Mouse (Mus musculus) intestine, postnatal 0 days (tissue): ENCODE data around the gene Hist1h2bn. TPM values are rescaled to one million over a fixed set of nuclear protein-coding genes. Genes with fewer than 3 reads are reported as not detected.
"Not testable (repeated sequence)": the region's sequence is repeated elsewhere in the genome, so short reads cannot be mapped to it uniquely, and the experiment has no call there.

Experiments used
- ATAC-seq: fragments of 200-750 bp; cut with Nextera tagmentation; 2 replicates; pipeline ENCODE4 v1.8.0; 2017; ENCODE audit warnings: mild to moderate bottlenecking, moderate TSS enrichment, moderate library complexity
- H3K27ac ChIP-seq: fragments of 300-500 bp; sonication (generic); 2 replicates; pipeline ENCODE4 v1.5.1; 2014; ENCODE audit warnings: mild to moderate bottlenecking, low read depth, low read length, moderate library complexity
- H3K27me3 ChIP-seq: fragments of 300-500 bp; sonication (generic); replicated peaks from 2 replicates; pipeline ENCODE4 v1.6.1; 2014; ENCODE audit warnings: low read length, mixed read lengths; ENCODE audit not compliant: control insufficient read depth, insufficient read depth
- H3K36me3 ChIP-seq: fragments of 300-500 bp; sonication (generic); 2 replicates; pipeline ENCODE4 v1.6.1; 2014; ENCODE audit warnings: mild to moderate bottlenecking, moderate library complexity; ENCODE audit not compliant: control insufficient read depth, insufficient read depth
- H3K4me1 ChIP-seq: fragments of 300-500 bp; sonication (generic); replicated peaks from 2 replicates; pipeline ENCODE4 v1.6.1; 2014; ENCODE audit warnings: antibody characterized with exemption, low read length, mixed read lengths; ENCODE audit not compliant: control insufficient read depth, insufficient read depth
- H3K4me2 ChIP-seq: fragments of 300-500 bp; sonication (generic); replicated peaks from 2 replicates; pipeline ENCODE4 v1.6.1; 2014; ENCODE audit warnings: low read depth, mild to moderate bottlenecking, moderate library complexity
- H3K4me3 ChIP-seq: fragments of 300-500 bp; sonication (generic); 2 replicates; pipeline ENCODE4 v1.5.1; 2014; ENCODE audit warnings: low read depth, low read length
- H3K9ac ChIP-seq: fragments of 300-500 bp; sonication (generic); 2 replicates; pipeline ENCODE4 v1.6.1; 2014; ENCODE audit warnings: mild to moderate bottlenecking, low read depth, low read length
- H3K9me3 ChIP-seq: fragments of 300-500 bp; sonication (generic); 2 replicates; pipeline ENCODE4 v1.6.1; 2016; ENCODE audit warnings: mixed run types; ENCODE audit not compliant: control insufficient read depth
- CTCF ChIP-seq: sonication (generic); IDR thresholded peaks from 2 replicates; pipeline ENCODE4 v1.5.1; 2016; ENCODE audit warnings: low read depth, mild to moderate bottlenecking, control low read depth, antibody characterized with exemption, moderate library complexity
- WGBS: fragments of 180-500 bp; shearing (Covaris S2); extraction: QIAGEN DNeasy Blood & Tissue Kit; methylation state at CpG from one replicate; pipeline ENCODE4 v1.1.7; 2014; 5-methylcytosine and 5-hydroxymethylcytosine counted together
- microRNA-seq: library from miRNA; unstranded; fragments of <30 nt; microRNA quantifications from one replicate; pipeline ENCODE4, GENCODE M21; 2016
- polyA plus RNA-seq: library from polyadenylated mRNA; unstranded; fragments of >200 nt; fragmentation: Nextera tagmentation; extraction: Ambion mirVana; gene quantifications from 2 replicates; pipeline ENCODE4 v1.2.1, GENCODE M21; 2015

Gene Hist1h2bn
- polyA plus RNA-seq, 1 experiment from 2014 or later: 1.1 TPM

GRCm38 (mm10) chr13:21787760-21788593 lies 34.1 kb downstream of the Hist1h2bn start:
- H3K4me2 ChIP-seq: peak overlapping the region; percentile 61
- WGBS: 39% methylated on average over 13 of the region's 21 CpGs
- no peak for TF ChIP-seq CTCF
- 0 out of 2 replicates have a peak overlapping the region, but pooled peaks have one; percentile 1 for H3K9ac ChIP-seq
- H3K27ac ChIP-seq: no peak overlapping the region
- no peaks in the 10 kb centered on the region for H3K9me3 ChIP-seq
- no peak overlapping the region for H3K4me3 ChIP-seq
- no peaks in the 10 kb centered on the region for H3K36me3 ChIP-seq
- peaks cover 12% of the 10 kb centered on the region; the same call in 1 of the 2 replicates for H3K4me1 ChIP-seq
- no peak; the same call in 1 of the 2 replicates for ATAC-seq
- H3K27me3 ChIP-seq: no peaks in the 10 kb centered on the region

- no peak overlapping the region for H3K4me3 ChIP-seq
- H3K27ac ChIP-seq: no peak overlapping the region
- 0 out of 2 replicates have a peak, but pooled peaks cover 7% of the 10 kb centered on the region for H3K4me1 ChIP-seq
- TF ChIP-seq CTCF: no peak
- 45% methylated on average over 6 of the region's 6 CpGs for WGBS
- no peaks in the 10 kb centered on the region for H3K27me3 ChIP-seq
- H3K4me2 ChIP-seq: no peak overlapping the region
- no peak for ATAC-seq
- H3K9ac ChIP-seq: no peak overlapping the region
- no peaks in the 10 kb centered on the region for H3K9me3 ChIP-seq
- H3K36me3 ChIP-seq: no peaks in the 10 kb centered on the region
These were observed 36.0 kb downstream of the Hist1h2bn start for GRCm38 (mm10) chr13:21789925-21790324.

GRCm38 (mm10) chr13:21790601-21791283 lies 36.8 kb downstream of the Hist1h2bn start:
- H3K9me3 ChIP-seq: no peaks in the 10 kb centered on the region
- WGBS: 5% methylated on average over 18 of the region's 18 CpGs
- H3K27ac ChIP-seq: no peak overlapping the region
- TF ChIP-seq CTCF: no peak
- H3K4me3 ChIP-seq: peak overlapping the region; percentile 13
- H3K4me1 ChIP-seq: 0 out of 2 replicates have a peak, but pooled peaks cover 7% of the 10 kb centered on the region
- H3K27me3 ChIP-seq: no peaks in the 10 kb centered on the region
- peak overlapping the region; percentile 63 for H3K4me2 ChIP-seq
- ATAC-seq: peak; percentile 10; the same call in 1 of the 2 replicates
- no peaks in the 10 kb centered on the region for H3K36me3 ChIP-seq
- H3K9ac ChIP-seq: peak overlapping the region; percentile 46; the same call in 1 of the 2 replicates

GRCm38 (mm10) chr13:21795584-21795983 lies 41.7 kb downstream of the Hist1h2bn start:
- Histone ChIP-seq H3K4me3 (no peak overlapping the region), H3K9me3 (no peaks in the 10 kb centered on the region), H3K4me1 (no peaks in the 10 kb centered on the region), H3K9ac (no peak overlapping the region), H3K4me2 (no peak overlapping the region), H3K27me3 (no peaks in the 10 kb centered on the region), H3K36me3 (no peaks in the 10 kb centered on the region), H3K27ac (no peak overlapping the region)
- TF ChIP-seq CTCF: no peak
- 91% methylated on average over 7 of the region's 7 CpGs for WGBS
- ATAC-seq: no peak

GRCm38 (mm10) chr13:21797163-21797562 lies 43.2 kb downstream of the Hist1h2bn start:
- ATAC-seq, H3K9me3 ChIP-seq, H3K4me3 ChIP-seq: not testable (repeated sequence)

GRCm38 (mm10) chr13:21803058-21803457 lies 49.1 kb downstream of the Hist1h2bn start:
- H3K4me1 ChIP-seq, H3K9ac ChIP-seq, H3K27me3 ChIP-seq, H3K4me3 ChIP-seq, H3K9me3 ChIP-seq, H3K36me3 ChIP-seq, H3K27ac ChIP-seq, H3K4me2 ChIP-seq: not testable (repeated sequence)
- no CpG with 5 or more reads among the region's 4 CpGs for WGBS
- ATAC-seq: peak; percentile 79

More at GRCm38 (mm10) chr13:21797163-21797562, 43.2 kb downstream of the Hist1h2bn start:
- not testable (repeated sequence) for H3K27me3 ChIP-seq, H3K4me1 ChIP-seq, H3K36me3 ChIP-seq, H3K9ac ChIP-seq, H3K27ac ChIP-seq, H3K4me2 ChIP-seq

Small RNA genes lying within 50 kb of the gene (microRNA-seq; reads per million reads assigned to microRNA genes)
- not detected for gene Gm44346
- gene Gm44357: not detected
- gene Gm44367: not detected
- gene Gm44454: not detected

Other genes starting within 250 kb of the Hist1h2bn start
- gene Zkscan8, start 223.0 kb upstream of the Hist1h2bn start, polyA plus RNA-seq: 1.6 and 2.0 TPM in 2 replicates
- gene Olfr1366, start 211.3 kb upstream of the Hist1h2bn start, polyA plus RNA-seq: 0.14 TPM in 1 of 2 replicates, not detected in the other
- not detected in 2 replicates for gene Olfr1535, start 194.2 kb upstream of the Hist1h2bn start, polyA plus RNA-seq
- not detected in 2 replicates for gene Olfr1364, start 172.4 kb upstream of the Hist1h2bn start, polyA plus RNA-seq
- not detected in 2 replicates for gene Olfr1362, start 140.1 kb upstream of the Hist1h2bn start, polyA plus RNA-seq
- 0.04 TPM in 1 of 2 replicates, not detected in the other for gene Olfr11, start 111.6 kb upstream of the Hist1h2bn start, polyA plus RNA-seq
- not detected in 2 replicates for gene Olfr1361, start 90.7 kb upstream of the Hist1h2bn start, polyA plus RNA-seq
- gene Olfr1360, start 76.7 kb upstream of the Hist1h2bn start, polyA plus RNA-seq: not detected in 2 replicates
- gene Olfr1359, start 56.0 kb upstream of the Hist1h2bn start, polyA plus RNA-seq: not detected in 2 replicates
- 1.9 TPM in 1 of 2 replicates, not detected in the other for gene Hist1h2bl, start 38.0 kb upstream of the Hist1h2bn start, polyA plus RNA-seq
- gene Hist1h2ai, start 37.7 kb upstream of the Hist1h2bn start, polyA plus RNA-seq: 6.1 and 12.0 TPM in 2 replicates
- 2.4 and 2.9 TPM in 2 replicates for gene Hist1h3h, start 36.5 kb upstream of the Hist1h2bn start, polyA plus RNA-seq
- gene Hist1h2bm, start 32.1 kb upstream of the Hist1h2bn start, polyA plus RNA-seq: 0.51 and 0.76 TPM in 2 replicates
- 0.40 and 0.42 TPM in 2 replicates for gene Hist1h4j, start 19.1 kb upstream of the Hist1h2bn start, polyA plus RNA-seq
- 1.4 and 2.1 TPM in 2 replicates for gene Hist1h4k, start 3.6 kb upstream of the Hist1h2bn start, polyA plus RNA-seq
- 5.0 and 9.5 TPM in 2 replicates for gene Hist1h2ak, start 296 bp upstream of the Hist1h2bn start, polyA plus RNA-seq
- 7.3 and 8.1 TPM in 2 replicates for gene Hist1h1b, start 26.5 kb downstream of the Hist1h2bn start, polyA plus RNA-seq
- 34.1 and 39.6 TPM in 2 replicates for gene Hist1h3i, start 29.2 kb downstream of the Hist1h2bn start, polyA plus RNA-seq
- gene Hist1h2an, start 33.1 kb downstream of the Hist1h2bn start, polyA plus RNA-seq: 1.5 and 3.2 TPM in 2 replicates
- gene Hist1h2bp, start 33.3 kb downstream of the Hist1h2bn start, polyA plus RNA-seq: 0.41 and 1.5 TPM in 2 replicates
- gene Hist1h2bq, start 56.1 kb downstream of the Hist1h2bn start, polyA plus RNA-seq: 7.8 and 9.8 TPM in 2 replicates
- not detected in 2 replicates for gene Hist1h2ao, start 56.3 kb downstream of the Hist1h2bn start, polyA plus RNA-seq
- not detected in 2 replicates for gene Hist1h4m, start 57.6 kb downstream of the Hist1h2bn start, polyA plus RNA-seq
- 2.1 and 5.3 TPM in 2 replicates for gene Hist1h4n, start 78.1 kb downstream of the Hist1h2bn start, polyA plus RNA-seq
- 1,504 and 1,780 TPM in 2 replicates for gene Hist1h2ap, start 79.4 kb downstream of the Hist1h2bn start, polyA plus RNA-seq
- gene Hist1h2br, start 79.6 kb downstream of the Hist1h2bn start, polyA plus RNA-seq: 7.8 and 10.0 TPM in 2 replicates
- gene Zfp184, start 191.0 kb downstream of the Hist1h2bn start, polyA plus RNA-seq: 1.2 TPM in 2 replicates
- gene Pom121l2, start 227.1 kb downstream of the Hist1h2bn start, polyA plus RNA-seq: not detected in 2 replicates